ENCODE assay signal across 28 mouse cellular contexts in genomic region chr10:20153507-20153906, GRCm38 (mm10). TPM values are rescaled to one million over a fixed set of nuclear protein-coding genes. Genes with fewer than 3 reads are reported as not detected.
DNase-seq lines count a peak whose midpoint lies in the region; ATAC-seq and TF ChIP-seq lines count a peak whose summit lies in the region.
"Had no signal": no experiment of that assay in that cellular context is flagged by ENCODE, and none has a peak within 500 bp of the region (broad histone marks: within the 10 kb centered on the region; RNA-seq: fewer than 3 reads in every experiment).

No protein-coding gene starts in this region.

- no peak for TF ChIP-seq POLR2A in small intestine, adult 2 months (IDR thresholded peaks at IDR 0.05; ENCODE audit: low read depth, low read length)

- no peak for TF ChIP-seq CTCF in E14TG2a.4 (conservative IDR thresholded peaks at IDR 0.05; ENCODE audit: low read length)
- no peak for TF ChIP-seq CTCF in small intestine, adult 2 months (IDR thresholded peaks at IDR 0.05; ENCODE audit: extremely low read depth, insufficient read length, insufficient replicate concordance, low read depth, low read length)

- no peak overlapping the region for H3K4me3 ChIP-seq in hindbrain, embryonic 10.5 days
- H3K4me3 ChIP-seq in hindbrain, embryonic 13.5 days, result no peak overlapping the region
- peak overlapping the region; percentile 45 for H3K4me3 ChIP-seq in E14TG2a.4 (replicated peaks; ENCODE audit: low read length)
- peak overlapping the region; percentile 15; the same call in 1 of the 2 replicates for H3K4me3 ChIP-seq in small intestine, adult 2 months (ENCODE audit: low read depth, low read length)
- no peak overlapping the region for H3K4me3 ChIP-seq in midbrain, embryonic 10.5 days
- H3K4me3 ChIP-seq: embryonic facial prominence, embryonic 10.5 days; forebrain, embryonic 12.5 days; gastrocnemius, adult 2 months; midbrain, embryonic 13.5 days; neural tube, embryonic 13.5 days had no signal

- no peak for ATAC-seq in hindbrain, embryonic 13.5 days (ENCODE audit: low FRiP score)
- ATAC-seq: activated CD4-positive, CD25-positive, alpha-beta regulatory T cell, adult 4 months; hindbrain, embryonic 16.5 days; midbrain, embryonic 13.5 days had no signal

- H3K9ac ChIP-seq in hindbrain, embryonic 13.5 days, result no peak overlapping the region
- H3K9ac ChIP-seq: forebrain, embryonic 12.5 days; midbrain, embryonic 13.5 days; neural tube, embryonic 13.5 days had no signal

- H3K27me3 ChIP-seq in hindbrain, embryonic 10.5 days (ENCODE audit: insufficient read depth, poor library complexity, severe bottlenecking), result peaks cover 43% of the 10 kb centered on the region
- peaks cover 25% of the 10 kb centered on the region for H3K27me3 ChIP-seq in hindbrain, embryonic 13.5 days
- no peaks in the 10 kb centered on the region for H3K27me3 ChIP-seq in E14TG2a.4 (ENCODE audit: insufficient read depth, low read length)
- peaks cover 7% of the 10 kb centered on the region; the same call in 1 of the 2 replicates for H3K27me3 ChIP-seq in small intestine, adult 2 months (ENCODE audit: control insufficient read depth, insufficient read depth, low read length)
- H3K27me3 ChIP-seq in midbrain, embryonic 10.5 days (ENCODE audit: low read depth, poor library complexity, severe bottlenecking), result peaks cover 33% of the 10 kb centered on the region
- H3K27me3 ChIP-seq: CH12.LX had no signal

- H3K36me3 ChIP-seq in hindbrain, embryonic 10.5 days, result no peaks in the 10 kb centered on the region
- no peaks in the 10 kb centered on the region for H3K36me3 ChIP-seq in hindbrain, embryonic 13.5 days
- H3K36me3 ChIP-seq in E14TG2a.4 (ENCODE audit: insufficient read depth, low read length), result no peaks in the 10 kb centered on the region
- no peaks in the 10 kb centered on the region for H3K36me3 ChIP-seq in small intestine, adult 2 months (ENCODE audit: control insufficient read depth, insufficient read depth, low read length)
- H3K36me3 ChIP-seq in midbrain, embryonic 10.5 days, result no peaks in the 10 kb centered on the region
- H3K36me3 ChIP-seq: embryonic facial prominence, embryonic 10.5 days; forebrain, embryonic 12.5 days; midbrain, embryonic 13.5 days; neural tube, embryonic 13.5 days had no signal

- 28% methylated on average over 2 of the region's 2 CpGs for WGBS in hindbrain, embryonic 10.5 days
- WGBS in hindbrain, embryonic 13.5 days, result 22% methylated on average over 2 of the region's 2 CpGs
- WGBS in small intestine, adult 2 months, result 17% methylated on average over 2 of the region's 2 CpGs
- WGBS in midbrain, embryonic 10.5 days, result 29% methylated on average over 2 of the region's 2 CpGs

- H3K4me2 ChIP-seq in hindbrain, embryonic 13.5 days, result no peak overlapping the region
- H3K4me2 ChIP-seq: forebrain, embryonic 12.5 days; heart, embryonic 11.5 days; liver, embryonic 11.5 days; midbrain, embryonic 13.5 days; neural tube, embryonic 13.5 days had no signal

- H3K9me3 ChIP-seq in hindbrain, embryonic 10.5 days, result no peaks in the 10 kb centered on the region
- no peaks in the 10 kb centered on the region for H3K9me3 ChIP-seq in hindbrain, embryonic 13.5 days
- no peaks in the 10 kb centered on the region for H3K9me3 ChIP-seq in E14TG2a.4 (ENCODE audit: low read length)
- no peaks in the 10 kb centered on the region for H3K9me3 ChIP-seq in midbrain, embryonic 10.5 days (replicated peaks)
- H3K9me3 ChIP-seq: embryonic facial prominence, embryonic 10.5 days; forebrain, embryonic 12.5 days; midbrain, embryonic 13.5 days; neural tube, embryonic 13.5 days had no signal

- no peak overlapping the region for H3K27ac ChIP-seq in hindbrain, embryonic 10.5 days
- H3K27ac ChIP-seq in hindbrain, embryonic 13.5 days, result no peak overlapping the region
- peak overlapping the region; percentile 78 for H3K27ac ChIP-seq in small intestine, adult 2 months (ENCODE audit: insufficient read depth, low read depth, low read length)
- H3K27ac ChIP-seq in midbrain, embryonic 10.5 days (replicated peaks), result no peak overlapping the region
- H3K27ac ChIP-seq: embryonic facial prominence, embryonic 10.5 days; forebrain, embryonic 12.5 days; gastrocnemius, adult 2 months; kidney, postnatal 0 days; midbrain, embryonic 13.5 days; neural tube, embryonic 13.5 days had no signal

- H3K4me1 ChIP-seq in hindbrain, embryonic 10.5 days (replicated peaks), result peaks cover 24% of the 10 kb centered on the region
- peaks cover 17% of the 10 kb centered on the region for H3K4me1 ChIP-seq in hindbrain, embryonic 13.5 days (replicated peaks)
- peaks cover 78% of the 10 kb centered on the region for H3K4me1 ChIP-seq in E14TG2a.4 (replicated peaks; ENCODE audit: low read depth, low read length)
- H3K4me1 ChIP-seq in small intestine, adult 2 months (ENCODE audit: control insufficient read depth, insufficient read depth, insufficient read length, low read length), result peaks cover 5% of the 10 kb centered on the region
- peaks cover 19% of the 10 kb centered on the region for H3K4me1 ChIP-seq in midbrain, embryonic 10.5 days

- peak; percentile 28 for DNase-seq in hindbrain, embryonic 10.5 days (ENCODE audit: low spot score)
- DNase-seq in embryo, embryonic 9.5 days (ENCODE audit: extremely low spot score), result peak; percentile 38
- no peak for DNase-seq in midbrain, embryonic 10.5 days (ENCODE audit: low spot score)
- DNase-seq in urinary bladder, postnatal 10 days (ENCODE audit: low spot score), result no peak
- no peak for DNase-seq in right cerebral cortex, postnatal 10 days (ENCODE audit: low spot score in 2 of 2)
- DNase-seq: adrenal gland, postnatal 14 days; cerebellum, postnatal 14 days; gastrocnemius, adult 2 months; heart, postnatal 10 days; kidney, adult 18-20 months; left cerebral cortex, postnatal 4 days; lung, adult 18-20 months; lung, postnatal 4 days; right cerebral cortex, postnatal 25 days; thymus, postnatal 14 days had no signal

RNA-seq across cellular contexts. Expression of gene Map7, which starts 5.2 kb away (rescaled TPM):
- polyA plus RNA-seq in hindbrain, embryonic 10.5 days (2016; fragmentation: Nextera tagmentation; extraction: Ambion mirVana), result 8.9 and 10.0 TPM in 2 replicates
- 10.3 and 10.6 TPM in 2 replicates for polyA plus RNA-seq in hindbrain, embryonic 13.5 days (2015; fragmentation: Nextera tagmentation; extraction: Ambion mirVana)
- polyA plus RNA-seq in small intestine, adult 2 months (2012; rRNA removed), result 25.4 and 40.8 TPM in 2 replicates
- polyA plus RNA-seq in midbrain, embryonic 10.5 days (2016; fragmentation: Nextera tagmentation; extraction: Ambion mirVana), result 9.9 and 10.9 TPM in 2 replicates

Comparison
In these comparisons a context has a peak if more than half of its experiments do, and no peak if none do; other contexts are left out.
1. DNase-seq: peak in hindbrain, embryonic 10.5 days (single experiment) and embryo, embryonic 9.5 days (single experiment); none in midbrain, embryonic 10.5 days (single experiment), urinary bladder, postnatal 10 days (single experiment) and right cerebral cortex, postnatal 10 days (0 of 2).
2. H3K4me3 ChIP-seq: peak in E14TG2a.4 (single experiment) and small intestine, adult 2 months (single experiment); none in hindbrain, embryonic 10.5 days (single experiment), hindbrain, embryonic 13.5 days (single experiment) and midbrain, embryonic 10.5 days (single experiment).